22 mouse cellular contexts compared by ENCODE assay signal in the genomic region with DNA sequence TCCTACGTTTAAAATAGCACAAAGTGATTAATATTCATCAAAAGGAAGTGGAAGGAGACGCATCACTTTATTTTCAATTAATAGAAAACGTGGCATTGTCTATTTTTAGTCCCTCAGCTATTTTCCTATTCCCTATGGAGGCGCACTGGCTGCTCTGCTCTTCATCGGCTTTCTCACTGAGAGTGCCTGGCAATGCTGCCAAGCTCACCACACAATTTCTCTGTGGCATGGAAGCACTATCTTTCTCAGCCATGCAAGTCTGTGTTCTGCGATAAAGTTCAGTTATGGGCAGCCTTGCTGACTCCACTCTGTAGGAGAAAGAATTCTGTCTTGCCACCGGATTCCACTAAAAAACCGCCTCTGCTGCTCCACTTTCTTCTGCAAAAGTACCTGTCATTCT.
A peak's percentile ranks its signal among the peaks of the same experiment; 100 is the strongest.
DNase-seq lines count a peak whose midpoint lies in the region; ATAC-seq lines count a peak whose summit lies in the region.
"Had no signal": no experiment of that assay in that cellular context is flagged by ENCODE, and none has a peak within 500 bp of the region (broad histone marks: within the 10 kb centered on the region; RNA-seq: fewer than 3 reads in every experiment).

No protein-coding gene starts in this region.

- DNase-seq in forebrain, embryonic 11.5 days (ENCODE audit: low spot score) = no peak
- peak; percentile 2 to 10 for DNase-seq in left cerebral cortex, postnatal 25 days (ENCODE audit: low spot score in 2 of 2)
- no peak for DNase-seq in left cerebral cortex, postnatal 36 days (ENCODE audit: low spot score in 2 of 2)
- DNase-seq in right cerebral cortex, postnatal 25 days = peak; percentile 4
- no peak for DNase-seq in thymus, postnatal 4 days
- no peak for DNase-seq in kidney, adult 18-20 months
- DNase-seq: adrenal gland, postnatal 25 days; cerebellum, postnatal 36 days; heart, adult 11 months; heart, postnatal 4 days; kidney, adult 9 months; kidney, postnatal 4 days; thymus, adult 2 months had no signal

- H3K27me3 ChIP-seq in forebrain, embryonic 16.5 days (replicated peaks; ENCODE audit: control insufficient read depth, insufficient read depth, low read length) = no peaks in the 10 kb centered on the region
- no peaks in the 10 kb centered on the region for H3K27me3 ChIP-seq in forebrain, embryonic 11.5 days (ENCODE audit: control insufficient read depth, insufficient read depth, low read length)
- H3K27me3 ChIP-seq: heart, embryonic 13.5 days; lung, embryonic 15.5 days; midbrain, embryonic 12.5 days had no signal

- ATAC-seq in forebrain, embryonic 16.5 days = peak; percentile 64
- ATAC-seq in forebrain, embryonic 11.5 days (replicated peaks; ENCODE audit: low FRiP score) = no peak
- peak; percentile 77; the same call in 1 of the 2 replicates for ATAC-seq in erythroblast, adult 5-6 weeks (replicated peaks; ENCODE audit: low FRiP score, poor library complexity, severe bottlenecking)
- ATAC-seq: inflammation-experienced regulatory T-cells, adult 6 months had no signal

- H3K9ac ChIP-seq in forebrain, embryonic 16.5 days (replicated peaks; ENCODE audit: low read depth, low read length) = no peak overlapping the region
- H3K9ac ChIP-seq in forebrain, embryonic 11.5 days (ENCODE audit: low read length) = no peak overlapping the region
- H3K9ac ChIP-seq: heart, embryonic 13.5 days; lung, embryonic 15.5 days; midbrain, embryonic 12.5 days had no signal

- intact Hi-C loops in left cerebral cortex, postnatal 25 days (cut with DNase I) = no loop called here
- intact Hi-C loops in left cerebral cortex, postnatal 36 days (cut with DNase I) = no loop called here

- H3K4me1 ChIP-seq in forebrain, embryonic 16.5 days (replicated peaks; ENCODE audit: control insufficient read depth, insufficient read depth, low read length) = no peaks in the 10 kb centered on the region
- no peaks in the 10 kb centered on the region for H3K4me1 ChIP-seq in forebrain, embryonic 11.5 days (replicated peaks; ENCODE audit: control insufficient read depth, insufficient read depth, low read length)
- H3K4me1 ChIP-seq: heart, embryonic 13.5 days; limb, embryonic 10.5 days; lung, embryonic 15.5 days; midbrain, embryonic 12.5 days had no signal

- H3K4me2 ChIP-seq in forebrain, embryonic 16.5 days (ENCODE audit: low read length) = no peak overlapping the region
- no peak overlapping the region for H3K4me2 ChIP-seq in forebrain, embryonic 11.5 days (ENCODE audit: low read depth, low read length, severe bottlenecking)
- H3K4me2 ChIP-seq: heart, embryonic 13.5 days; liver, embryonic 11.5 days; lung, embryonic 15.5 days; midbrain, embryonic 12.5 days had no signal

- H3K27ac ChIP-seq in forebrain, embryonic 16.5 days (ENCODE audit: low read length) = no peak overlapping the region
- H3K27ac ChIP-seq in forebrain, embryonic 11.5 days (ENCODE audit: low read depth, low read length) = no peak overlapping the region
- H3K27ac ChIP-seq: heart, embryonic 13.5 days; limb, embryonic 10.5 days; lung, embryonic 15.5 days; macrophage; midbrain, embryonic 12.5 days had no signal

- no peak overlapping the region for H3K4me3 ChIP-seq in forebrain, embryonic 16.5 days (replicated peaks; ENCODE audit: low read length)
- H3K4me3 ChIP-seq in forebrain, embryonic 11.5 days (ENCODE audit: low read depth, low read length) = no peak overlapping the region
- H3K4me3 ChIP-seq: heart, embryonic 13.5 days; limb, embryonic 10.5 days; lung, embryonic 15.5 days; midbrain, embryonic 12.5 days had no signal

- H3K36me3 ChIP-seq in forebrain, embryonic 16.5 days (ENCODE audit: control insufficient read depth, insufficient read depth) = no peaks in the 10 kb centered on the region
- no peaks in the 10 kb centered on the region for H3K36me3 ChIP-seq in forebrain, embryonic 11.5 days (ENCODE audit: control insufficient read depth, insufficient read depth, low read length)
- H3K36me3 ChIP-seq: heart, embryonic 13.5 days; limb, embryonic 10.5 days; lung, embryonic 15.5 days; midbrain, embryonic 12.5 days had no signal

- H3K9me3 ChIP-seq in forebrain, embryonic 16.5 days (ENCODE audit: control insufficient read depth, low read length) = no peaks in the 10 kb centered on the region
- H3K9me3 ChIP-seq in forebrain, embryonic 11.5 days (ENCODE audit: control insufficient read depth, low read length) = no peaks in the 10 kb centered on the region
- H3K9me3 ChIP-seq: limb, embryonic 10.5 days; lung, embryonic 15.5 days; midbrain, embryonic 12.5 days had no signal

- WGBS in forebrain, embryonic 16.5 days = 62% methylated on average over 8 of the region's 8 CpGs
- 81% methylated on average over 8 of the region's 8 CpGs for WGBS in forebrain, embryonic 11.5 days

Comparison
In these comparisons a context has a peak if more than half of its experiments do, and no peak if none do; other contexts are left out.
1. DNase-seq: peak in left cerebral cortex, postnatal 25 days (2 of 2) and right cerebral cortex, postnatal 25 days (single experiment); none in forebrain, embryonic 11.5 days (single experiment), left cerebral cortex, postnatal 36 days (0 of 2), thymus, postnatal 4 days (single experiment) and kidney, adult 18-20 months (single experiment).